ENCODE assay signal across 7 mouse cellular contexts in genomic region chr9:56041372-56042180, GRCm38 (mm10). TPM values are rescaled to one million over a fixed set of nuclear protein-coding genes. Genes with fewer than 3 reads are reported as not detected.
DNase-seq lines count a peak whose midpoint lies in the region; ATAC-seq lines count a peak whose summit lies in the region.

TSS of gene Rcn2 (plus strand) at chr9:56041845.

- H3K27me3 ChIP-seq in embryonic facial prominence, embryonic 12.5 days = no peaks in the 10 kb centered on the region
- no peaks in the 10 kb centered on the region for H3K27me3 ChIP-seq in limb, embryonic 11.5 days (ENCODE audit: control insufficient read depth, insufficient read depth, low read length)
- H3K27me3 ChIP-seq in midbrain, embryonic 14.5 days (ENCODE audit: control insufficient read depth, insufficient read depth, low read length) = no peaks in the 10 kb centered on the region

- H3K27ac ChIP-seq in embryonic facial prominence, embryonic 12.5 days = peak within 1 kb of the TSS; percentile 97
- peak within 1 kb of the TSS; percentile 74 for H3K27ac ChIP-seq in limb, embryonic 11.5 days (replicated peaks; ENCODE audit: low read depth, low read length)
- peak within 1 kb of the TSS; percentile 98 for H3K27ac ChIP-seq in midbrain, embryonic 14.5 days (replicated peaks; ENCODE audit: low read depth, low read length)

- peaks cover 13% of the 10 kb centered on the region for H3K4me1 ChIP-seq in embryonic facial prominence, embryonic 12.5 days
- no peaks in the 10 kb centered on the region for H3K4me1 ChIP-seq in limb, embryonic 11.5 days (ENCODE audit: control insufficient read depth, insufficient read depth, low read length)
- peaks cover 16% of the 10 kb centered on the region for H3K4me1 ChIP-seq in midbrain, embryonic 14.5 days (ENCODE audit: control insufficient read depth, insufficient read depth, low read length)

- no peaks in the 10 kb centered on the region for H3K9me3 ChIP-seq in embryonic facial prominence, embryonic 12.5 days
- H3K9me3 ChIP-seq in limb, embryonic 11.5 days (ENCODE audit: control insufficient read depth, low read length) = no peaks in the 10 kb centered on the region
- H3K9me3 ChIP-seq in midbrain, embryonic 14.5 days (ENCODE audit: control insufficient read depth, low read length) = no peaks in the 10 kb centered on the region

- peaks cover 22% of the 10 kb centered on the region for H3K36me3 ChIP-seq in embryonic facial prominence, embryonic 12.5 days
- peaks cover 4% of the 10 kb centered on the region; the same call in 1 of the 2 replicates for H3K36me3 ChIP-seq in limb, embryonic 11.5 days (ENCODE audit: control insufficient read depth, insufficient read depth, low read length)
- H3K36me3 ChIP-seq in midbrain, embryonic 14.5 days (ENCODE audit: control insufficient read depth, insufficient read depth, low read length) = peaks cover 15% of the 10 kb centered on the region

- H3K4me3 ChIP-seq in embryonic facial prominence, embryonic 12.5 days = peak within 1 kb of the TSS; percentile 77
- H3K4me3 ChIP-seq in limb, embryonic 11.5 days (ENCODE audit: low read depth, low read length) = peak within 1 kb of the TSS; percentile 64
- H3K4me3 ChIP-seq in midbrain, embryonic 14.5 days (replicated peaks; ENCODE audit: low read depth, low read length) = peak within 1 kb of the TSS; percentile 81

- peak within 1 kb of the TSS; percentile 53 for H3K4me2 ChIP-seq in embryonic facial prominence, embryonic 12.5 days (replicated peaks)
- peak within 1 kb of the TSS; percentile 46 for H3K4me2 ChIP-seq in limb, embryonic 11.5 days (ENCODE audit: low read depth, severe bottlenecking)
- H3K4me2 ChIP-seq in midbrain, embryonic 14.5 days (ENCODE audit: low read length) = peak within 1 kb of the TSS; percentile 80

- WGBS in embryonic facial prominence, embryonic 12.5 days = 0% methylated on average over 49 of the region's 49 CpGs
- WGBS in limb, embryonic 11.5 days = under 1% methylated on average over 47 of the region's 49 CpGs
- under 1% methylated on average over 48 of the region's 49 CpGs for WGBS in midbrain, embryonic 14.5 days

- peak within 1 kb of the TSS; percentile 95 for H3K9ac ChIP-seq in embryonic facial prominence, embryonic 12.5 days
- H3K9ac ChIP-seq in limb, embryonic 11.5 days (ENCODE audit: low read length) = peak within 1 kb of the TSS; percentile 85
- peak within 1 kb of the TSS; percentile 100 for H3K9ac ChIP-seq in midbrain, embryonic 14.5 days (replicated peaks; ENCODE audit: low read length)

- DNase-seq in adrenal gland, postnatal 25 days = peak; percentile 96
- peak; percentile 100 for DNase-seq in heart, adult 11 months
- DNase-seq in kidney, adult 18-20 months = peak; percentile 97
- DNase-seq in limb, embryonic 11.5 days (ENCODE audit: low spot score) = peak; percentile 96
- DNase-seq in midbrain, embryonic 14.5 days = peak; percentile 97
- peak; percentile 93 to 98 for DNase-seq in spleen, adult 18-20 months

- ATAC-seq in embryonic facial prominence, embryonic 12.5 days (ENCODE audit: insufficient number of reproducible peaks, insufficient read depth, low FRiP score, low TSS enrichment) = peak; percentile 100
- peak; percentile 100 for ATAC-seq in limb, embryonic 11.5 days (ENCODE audit: insufficient number of reproducible peaks, low FRiP score, low TSS enrichment, low read depth)
- peak; percentile 100 for ATAC-seq in midbrain, embryonic 14.5 days (ENCODE audit: low FRiP score, low TSS enrichment)

RNA-seq across cellular contexts. Expression of gene Rcn2, which starts in this region (rescaled TPM):
- total RNA-seq in adrenal gland, postnatal 25 days (2021) = 30.7 and 40.7 TPM in 2 replicates
- 308 and 319 TPM in 2 replicates for polyA plus RNA-seq in embryonic facial prominence, embryonic 12.5 days (2016; fragmentation: Nextera tagmentation; extraction: Ambion mirVana)
- 307 and 318 TPM in 2 replicates for polyA plus RNA-seq in limb, embryonic 11.5 days (2014; fragmentation: Nextera tagmentation; extraction: Ambion mirVana)
- 292 and 344 TPM in 2 replicates for polyA plus RNA-seq in midbrain, embryonic 14.5 days (2014; fragmentation: Nextera tagmentation; extraction: Ambion mirVana)

Comparison
In these comparisons a context has a peak if more than half of its experiments do, and no peak if none do; other contexts are left out.
1. Peak in every context shown above with its lines: DNase-seq, ATAC-seq, H3K4me3 ChIP-seq and H3K27ac ChIP-seq.